Mouse (Mus musculus) right cerebral cortex, postnatal 4 days (tissue): Measurements from ENCODE around the gene Malrd1.
A peak's percentile ranks its signal among the peaks of the same experiment; 100 is the strongest.
"Not testable (repeated sequence)": the region's sequence is repeated elsewhere in the genome, so short reads cannot be mapped to it uniquely, and the experiment has no call there.

Experiments
- DNase-seq: peaks from one replicate; pipeline ENCODE4 v3.0.0-alpha.2; 2022

Malrd1 gene

GRCm38 (mm10) chr2:15526241-15526924, at the start of gene Malrd1:
Gene Malrd1, plus strand, starts transcription at chr2:15526479.
- DNase-seq = no peak

DNA sequence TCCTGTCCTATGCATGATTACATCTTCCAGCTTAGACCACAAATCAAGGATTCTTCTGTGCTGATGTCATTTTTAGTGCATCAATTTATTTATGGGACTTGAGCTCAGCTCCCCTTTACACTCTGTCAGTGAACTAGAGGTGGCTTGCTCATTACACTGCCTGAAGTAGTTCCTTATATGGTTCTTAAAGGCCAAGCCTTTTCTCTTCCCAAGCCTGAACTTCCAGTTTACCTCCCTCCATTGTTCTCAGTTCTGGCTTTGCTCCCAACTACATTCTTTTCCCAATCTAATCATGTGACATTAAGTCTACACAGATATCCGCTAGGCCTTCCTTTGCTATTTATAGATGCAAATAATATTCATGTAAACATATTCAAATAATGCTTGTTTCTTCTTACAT, 12.4 kb downstream of the Malrd1 start:
- DNase-seq = no peak

- DNase-seq = no peak
Measured at GRCm38 (mm10) chr2:15613327-15613948, 87.2 kb downstream of the Malrd1 start.

DNA sequence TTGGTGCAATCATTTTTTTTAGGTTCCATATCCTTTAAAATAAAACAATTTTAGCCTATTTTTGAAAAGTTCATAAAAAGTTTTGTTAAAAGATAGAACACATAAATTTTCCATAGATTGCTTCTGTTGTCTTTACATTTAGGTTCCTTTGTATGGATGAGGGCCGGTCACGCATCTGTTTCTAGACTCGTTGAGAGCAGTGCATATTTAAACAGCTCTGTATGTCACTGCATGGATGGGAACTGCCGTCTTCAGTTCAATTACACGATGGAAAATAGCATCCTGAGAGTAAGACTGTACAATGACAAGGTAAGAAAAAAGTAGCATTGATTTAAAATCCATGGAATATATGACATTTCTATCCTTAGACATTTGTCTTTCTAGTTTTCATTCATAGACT, 87.7 kb downstream of the Malrd1 start:
- DNase-seq = no peak

DNA sequence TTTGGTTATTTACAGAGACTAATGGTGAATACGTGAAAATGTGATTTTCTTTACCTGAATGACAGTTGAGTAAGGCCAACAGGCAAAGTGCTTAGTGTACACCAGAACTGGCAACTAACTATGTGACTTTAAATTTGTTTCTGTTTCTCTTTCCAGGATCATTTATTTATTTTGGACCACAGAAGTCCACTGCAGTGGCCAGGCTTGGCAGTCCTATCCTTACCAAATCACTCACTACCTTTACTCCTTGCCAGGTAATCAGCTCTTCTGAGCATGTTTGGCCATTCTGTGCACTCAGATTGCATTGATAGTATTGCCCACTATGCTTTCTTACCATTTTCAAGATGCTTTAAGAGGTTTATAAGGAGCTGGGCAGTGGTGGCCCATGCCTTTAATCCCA, 109.5 kb downstream of the Malrd1 start:
- DNase-seq = no peak

DNA sequence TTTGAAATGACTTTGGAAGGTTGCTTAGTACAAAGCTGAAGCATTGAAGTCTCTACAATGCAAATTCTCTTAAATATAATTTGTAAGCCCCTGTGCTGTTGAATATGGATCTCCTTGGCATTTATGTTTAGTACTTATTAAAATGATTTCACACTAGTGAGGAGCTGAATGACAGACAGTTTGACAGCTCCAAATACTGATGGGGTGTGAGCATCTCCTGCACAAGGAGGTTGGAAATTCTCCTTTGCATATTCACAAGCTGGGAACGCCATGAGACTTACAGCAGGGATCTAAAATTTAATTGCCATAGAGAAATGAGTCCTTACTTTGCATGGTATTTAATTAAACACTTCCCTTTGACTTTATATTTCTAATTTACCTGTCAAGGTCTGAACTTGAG, 117.6 kb downstream of the Malrd1 start:
- DNase-seq = no peak

DNA sequence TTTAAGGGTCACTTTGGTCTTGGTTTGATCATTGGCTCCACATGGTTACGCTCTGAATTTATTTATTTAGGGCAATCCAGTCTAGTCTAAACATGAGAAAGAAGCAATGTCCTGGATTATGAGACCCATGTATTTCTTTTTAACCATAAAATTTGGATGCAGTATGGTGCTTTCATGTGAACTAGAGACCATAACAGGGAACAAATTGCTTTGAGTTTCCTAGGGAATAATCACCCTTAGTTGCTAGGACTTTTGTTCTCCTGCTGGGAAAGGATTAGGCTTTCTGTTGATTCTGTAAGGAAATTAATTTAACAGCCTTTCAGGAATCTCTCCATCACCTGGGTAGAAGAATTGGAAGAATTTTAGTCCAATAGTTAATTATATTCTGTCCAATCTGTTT, 130.1 kb downstream of the Malrd1 start:
- DNase-seq = no peak

DNA sequence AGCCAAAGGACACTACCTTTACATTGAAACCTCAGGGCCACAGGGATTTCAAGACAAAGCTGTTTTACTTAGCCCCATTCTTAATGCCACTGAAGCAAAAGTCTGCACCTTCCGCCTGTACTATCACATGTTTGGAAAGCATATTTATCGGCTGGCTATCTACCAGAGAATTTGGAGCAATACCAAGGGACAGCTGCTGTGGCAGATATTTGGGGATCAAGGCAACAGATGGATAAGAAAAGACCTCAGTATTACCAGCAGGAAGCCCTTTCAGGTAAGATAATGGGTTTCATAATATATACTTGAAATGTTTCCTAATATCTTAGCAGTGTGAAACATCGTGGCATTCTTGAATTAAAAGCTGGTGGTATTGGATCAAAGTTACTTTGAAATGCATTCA, 176.7 kb downstream of the Malrd1 start:
- DNase-seq = no peak

GRCm38 (mm10) chr2:15740945-15741344, 214.7 kb downstream of the Malrd1 start:
- no peak for DNase-seq

- DNase-seq = no peak
Measured at GRCm38 (mm10) chr2:15744979-15745688, 218.9 kb downstream of the Malrd1 start.

- DNase-seq = no peak
Measured at GRCm38 (mm10) chr2:15784818-15785217, 258.5 kb downstream of the Malrd1 start.

DNA sequence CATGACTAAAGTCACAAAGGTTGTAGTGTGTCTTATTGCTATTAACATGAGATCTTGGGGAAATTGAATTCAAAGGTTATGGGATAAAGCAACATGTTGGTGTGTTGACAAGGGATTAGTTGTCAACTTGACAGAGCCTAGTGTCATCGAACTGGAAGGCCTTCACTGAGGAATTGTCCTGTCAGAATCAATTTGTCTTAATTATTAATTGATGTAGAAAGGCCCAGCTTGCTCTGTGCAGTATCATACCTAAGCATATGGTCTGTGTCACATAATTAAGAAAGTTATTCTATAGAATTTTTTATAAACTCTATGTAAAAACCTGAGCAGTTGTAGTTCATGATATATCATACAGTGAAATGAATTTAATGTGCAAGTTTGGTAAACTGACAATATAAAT, 289.4 kb downstream of the Malrd1 start:
- DNase-seq = no peak

DNA sequence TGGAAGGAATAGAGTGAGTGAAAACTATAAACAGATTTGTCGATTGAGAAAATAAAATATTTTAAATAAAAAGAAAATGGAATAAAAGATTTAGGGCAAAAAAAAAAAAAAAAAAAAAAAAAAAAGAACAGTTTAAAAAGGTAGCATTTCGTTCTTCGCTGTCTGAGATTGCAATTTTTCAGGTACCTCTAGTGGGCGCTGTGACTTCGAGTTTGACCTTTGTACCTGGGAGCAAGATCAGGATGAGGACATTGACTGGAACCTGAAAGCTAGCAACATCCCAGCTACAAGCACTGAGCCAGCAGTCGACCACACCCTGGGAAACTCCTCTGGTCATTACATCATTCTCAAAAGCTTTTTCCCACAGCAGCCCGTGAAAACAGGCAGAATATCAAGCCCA, 343.1 kb downstream of the Malrd1 start:
- no peak for DNase-seq

DNA sequence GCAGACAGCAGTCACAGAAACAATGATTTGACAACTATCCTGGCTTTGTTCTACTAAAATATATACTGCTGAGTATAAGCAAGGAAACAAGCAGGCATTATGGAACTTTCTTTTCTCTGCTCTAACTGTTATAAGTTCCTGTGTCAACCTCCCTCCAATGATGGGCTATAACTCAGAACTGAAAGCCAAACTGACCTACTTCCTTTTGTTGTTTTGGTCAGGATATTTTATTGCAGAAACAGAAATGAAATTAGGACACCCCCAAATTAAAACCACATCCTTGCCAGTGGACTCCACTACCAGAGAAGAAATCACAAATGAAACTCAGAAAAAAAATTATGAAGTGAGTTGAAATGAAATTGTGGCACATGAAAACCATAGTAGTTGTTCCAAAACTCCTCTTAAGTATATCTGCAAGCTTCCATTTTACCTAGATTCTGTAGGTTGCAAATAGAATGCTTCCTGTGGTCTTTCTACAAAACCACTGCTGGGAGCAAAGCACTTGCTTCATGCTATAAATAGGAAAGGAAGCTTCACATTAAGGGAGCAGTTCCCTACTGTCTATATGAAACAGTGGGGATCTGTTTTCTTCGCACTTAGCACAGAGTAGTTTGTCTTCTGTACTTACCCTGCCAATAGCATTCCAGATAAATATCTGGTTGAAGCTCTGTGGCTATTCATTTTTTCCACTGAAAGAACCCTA, 367.3 kb downstream of the Malrd1 start:
- DNase-seq = no peak

- no peak for DNase-seq
Measured at GRCm38 (mm10) chr2:15925432-15925831, 399.2 kb downstream of the Malrd1 start.

DNA sequence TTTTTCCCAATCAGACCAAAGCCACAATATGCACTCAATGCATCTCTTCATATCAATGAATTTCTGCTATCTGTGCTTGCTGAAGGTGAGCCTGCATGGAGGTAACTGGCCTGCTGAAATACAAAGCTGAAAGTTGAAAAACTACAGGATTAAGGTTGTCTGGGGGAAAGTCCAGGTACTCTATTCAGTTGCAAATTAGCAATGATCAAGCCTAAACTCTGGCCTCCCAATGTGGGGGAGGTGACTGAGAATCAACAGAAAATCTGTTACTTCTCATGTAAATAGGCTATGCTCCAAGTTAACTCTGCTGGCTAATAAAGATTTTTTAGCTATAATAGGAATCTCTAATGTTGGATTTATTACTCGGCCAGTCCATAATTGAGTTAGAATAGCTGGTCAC, 399.8 kb downstream of the Malrd1 start:
- DNase-seq = no peak

GRCm38 (mm10) chr2:15931479-15931878, 405.2 kb downstream of the Malrd1 start:
- no peak for DNase-seq

DNA sequence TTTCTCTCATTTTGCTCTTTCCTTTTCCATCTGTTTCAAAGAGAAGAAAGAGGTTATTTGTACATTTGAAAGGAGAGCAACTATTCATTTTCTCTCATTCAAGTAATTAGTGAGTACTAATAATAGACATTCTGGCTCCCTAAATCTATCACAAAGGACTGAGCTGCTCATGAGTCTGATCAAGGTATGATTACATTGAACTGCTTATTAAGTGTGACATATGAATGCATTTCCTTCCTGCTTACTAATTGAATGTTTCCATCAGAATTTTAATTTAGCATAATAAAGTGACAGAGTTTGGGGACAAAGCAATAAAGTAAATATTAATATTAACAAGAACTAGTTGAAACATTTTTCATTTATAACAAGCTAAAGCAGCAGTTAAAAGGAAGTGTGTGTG, 405.6 kb downstream of the Malrd1 start:
- no peak for DNase-seq

DNA sequence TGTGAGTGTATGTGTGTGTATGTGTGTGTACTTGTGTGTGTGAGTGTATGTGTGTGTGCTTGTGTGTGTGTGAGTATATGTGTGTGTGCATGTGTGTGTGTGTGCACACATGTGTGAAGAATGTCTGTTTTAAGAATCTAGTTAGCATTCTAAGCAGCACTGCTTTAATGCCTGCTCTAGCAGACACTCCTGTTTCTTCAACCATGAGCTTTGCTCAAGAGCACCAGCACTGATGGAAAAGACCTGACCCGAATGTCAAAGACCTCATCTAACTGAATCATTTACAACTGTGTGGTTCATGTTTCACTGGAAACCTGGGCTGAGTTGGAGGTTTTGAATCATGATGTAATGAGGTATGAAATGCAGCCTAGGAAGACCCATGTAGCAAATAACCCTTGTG, 406.1 kb downstream of the Malrd1 start:
- DNase-seq = no peak

GRCm38 (mm10) chr2:16002925-16003324, 476.6 kb downstream of the Malrd1 start:
- DNase-seq = no peak

GRCm38 (mm10) chr2:16017046-16017445, 490.8 kb downstream of the Malrd1 start:
- DNase-seq = not testable (repeated sequence)

DNA sequence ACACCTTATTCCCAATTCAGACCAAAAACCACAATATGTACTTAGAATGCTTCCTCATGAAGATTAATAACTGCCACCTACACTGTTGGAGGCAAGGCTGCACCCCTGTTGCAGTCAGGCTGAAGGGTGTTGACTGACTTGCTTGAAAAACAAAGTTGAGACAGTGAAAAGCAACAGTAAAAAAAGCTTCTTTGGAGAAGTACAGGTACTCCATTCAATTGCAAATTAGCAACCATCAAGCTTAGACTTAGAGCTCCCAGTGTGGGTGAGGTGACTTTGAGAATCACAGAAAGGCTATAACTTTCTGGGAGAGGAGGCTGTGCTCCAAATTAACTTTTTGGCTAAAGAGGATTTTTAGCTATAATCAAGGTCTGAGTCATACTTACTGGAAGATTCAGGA, 491.4 kb downstream of the Malrd1 start:
- not testable (repeated sequence) for DNase-seq

DNA sequence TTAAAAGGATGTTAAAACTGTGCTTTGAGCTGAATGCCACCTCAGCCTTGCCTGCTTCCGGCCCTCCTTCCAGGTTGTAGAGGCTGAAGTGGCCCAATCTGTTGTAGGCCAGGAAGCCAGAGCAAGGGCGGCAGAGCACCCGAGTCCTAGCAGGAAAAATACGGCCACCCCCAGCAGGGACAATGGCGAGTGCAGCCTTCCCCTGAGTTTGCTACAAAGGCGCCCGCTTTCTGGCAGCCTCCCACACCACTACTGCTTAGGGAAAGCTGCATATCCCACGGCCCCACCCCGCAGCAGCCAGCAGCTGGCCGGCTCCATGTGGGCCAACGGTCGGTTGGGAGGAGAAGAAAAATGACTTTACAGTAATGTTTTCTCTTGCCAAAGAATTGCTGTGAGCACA, 503.5 kb downstream of the Malrd1 start:
- DNase-seq = peak; percentile 2

- no peak for DNase-seq
Measured at GRCm38 (mm10) chr2:16031559-16031958, 505.3 kb downstream of the Malrd1 start.
